Mouse (Mus musculus) testis, adult 2 months (tissue): ENCODE data around the gene Mfsd4a.

Source experiments
- CTCF ChIP-seq: fragments of 200-500 bp; IDR thresholded peaks from 2 replicates; pipeline ENCODE4 v1.5.1; 2012; ENCODE audit warnings: low read depth, mild to moderate bottlenecking, inconsistent platforms, low read length, moderate library complexity; ENCODE audit not compliant: control insufficient read depth, insufficient read depth, insufficient replicate concordance
- POLR2A ChIP-seq: fragments of 200-500 bp; IDR thresholded peaks from 2 replicates; pipeline ENCODE4 v1.6.1; 2012; ENCODE audit warnings: low read depth, mild to moderate bottlenecking, inconsistent platforms, low read length, moderate library complexity; ENCODE audit not compliant: control insufficient read depth

DNA sequence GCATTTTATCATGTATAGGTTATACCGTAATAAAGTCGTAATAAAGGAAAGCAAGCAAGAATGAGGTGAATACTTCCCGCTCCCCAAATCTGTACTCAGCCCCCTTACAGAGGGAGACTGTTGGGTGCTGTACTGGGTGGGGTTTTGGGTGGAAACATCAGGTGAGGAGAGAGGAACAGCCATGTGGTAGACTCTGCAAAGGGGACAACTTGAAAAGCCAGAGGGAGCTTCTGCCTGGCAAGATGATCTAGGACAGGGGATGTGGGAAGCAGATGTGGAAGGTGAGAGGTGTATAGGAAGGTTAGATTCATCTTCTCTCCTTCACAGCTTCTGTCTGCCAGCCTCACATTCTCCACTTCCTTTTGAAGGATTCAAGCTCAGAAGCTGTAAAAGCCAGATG is 2.8 kb upstream of the Mfsd4a start:
- TF ChIP-seq POLR2A (no peak), CTCF (no peak)
